Mouse (Mus musculus): ENCODE measurements around the gene Gm35549. TPM values are rescaled to one million over a fixed set of nuclear protein-coding genes. Genes with fewer than 3 reads are reported as not detected.
A peak's percentile ranks its signal among the peaks of the same experiment; 100 is the strongest.

Gene Gm35549
- polyA plus RNA-seq, 2 experiments: 0.45 TPM; not detected in 1

- H3K27me3 ChIP-seq (ENCODE audit: control insufficient read depth, insufficient read depth, low read length): no peaks in the 10 kb centered on the region
- no peak for ATAC-seq (ENCODE audit: low FRiP score, low read depth)
These were observed 28.8 kb upstream of the Gm35549 start for GRCm38 (mm10) chr9:122872595-122872994.

GRCm38 (mm10) chr9:122866192-122866591 lies 22.4 kb upstream of the Gm35549 start:
- H3K27ac ChIP-seq (replicated peaks; ENCODE audit: low read depth, low read length): no peak overlapping the region
- H3K4me1 ChIP-seq (ENCODE audit: control insufficient read depth, insufficient read depth, low read length): peaks cover 8% of the 10 kb centered on the region
- ATAC-seq (ENCODE audit: low FRiP score, low read depth) (0 out of 2 replicates have a peak, but pooled peaks have one; percentile 11), DNase-seq (ENCODE audit: low spot score) (no peak)
- 85% methylated on average over 4 of the region's 4 CpGs for WGBS
- peak overlapping the region; percentile 75 for H3K4me2 ChIP-seq (replicated peaks; ENCODE audit: low read depth, low read length, severe bottlenecking)
- peak overlapping the region; percentile 89; the same call in 1 of the 2 replicates for H3K9ac ChIP-seq (ENCODE audit: low read depth, low read length, severe bottlenecking)
- no peaks in the 10 kb centered on the region for H3K27me3 ChIP-seq (ENCODE audit: control insufficient read depth, insufficient read depth, low read length)
- H3K9me3 ChIP-seq (ENCODE audit: control insufficient read depth, low read length): peaks cover 4% of the 10 kb centered on the region
- peak overlapping the region; percentile 71 for H3K4me3 ChIP-seq (replicated peaks; ENCODE audit: low read length)
- H3K36me3 ChIP-seq (ENCODE audit: control insufficient read depth, insufficient read depth, low read length): peaks cover 13% of the 10 kb centered on the region
- no peak for TF ChIP-seq POLR2A (IDR thresholded peaks at IDR 0.05; ENCODE audit: borderline replicate concordance, extremely low read depth, insufficient read depth, insufficient read length)

More at GRCm38 (mm10) chr9:122872595-122872994, 28.8 kb upstream of the Gm35549 start:
- no peak overlapping the region for H3K9ac ChIP-seq (ENCODE audit: low read depth, low read length, severe bottlenecking)
- H3K9me3 ChIP-seq (ENCODE audit: control insufficient read depth, low read length): no peaks in the 10 kb centered on the region
- no peak for TF ChIP-seq POLR2A (IDR thresholded peaks at IDR 0.05; ENCODE audit: borderline replicate concordance, extremely low read depth, insufficient read depth, insufficient read length)
- DNase-seq (ENCODE audit: low spot score): no peak
- WGBS: 80% methylated on average over 4 of the region's 4 CpGs
- H3K4me3 ChIP-seq (replicated peaks; ENCODE audit: low read length): no peak overlapping the region
- H3K36me3 ChIP-seq (ENCODE audit: control insufficient read depth, insufficient read depth, low read length): no peaks in the 10 kb centered on the region
- H3K27ac ChIP-seq (replicated peaks; ENCODE audit: low read depth, low read length): no peak overlapping the region
- H3K4me1 ChIP-seq (ENCODE audit: control insufficient read depth, insufficient read depth, low read length): no peaks in the 10 kb centered on the region
- H3K4me2 ChIP-seq (replicated peaks; ENCODE audit: low read depth, low read length, severe bottlenecking): no peak overlapping the region

- WGBS: 1% methylated on average over 34 of the region's 34 CpGs
- Histone ChIP-seq H3K4me2 (replicated peaks; ENCODE audit: low read depth, low read length, severe bottlenecking) (peak within 1 kb of the TSS; percentile 75), H3K4me3 (replicated peaks; ENCODE audit: low read length) (peak within 1 kb of the TSS; percentile 71), H3K27me3 (ENCODE audit: control insufficient read depth, insufficient read depth, low read length) (no peaks in the 10 kb centered on the region), H3K4me1 (ENCODE audit: control insufficient read depth, insufficient read depth, low read length) (peaks cover 8% of the 10 kb centered on the region), H3K9ac (ENCODE audit: low read depth, low read length, severe bottlenecking) (peak within 1 kb of the TSS; percentile 89), H3K36me3 (ENCODE audit: control insufficient read depth, insufficient read depth, low read length) (peaks cover 17% of the 10 kb centered on the region), H3K27ac (replicated peaks; ENCODE audit: low read depth, low read length) (peak within 1 kb of the TSS; percentile 68), H3K9me3 (ENCODE audit: control insufficient read depth, low read length) (peaks cover 9% of the 10 kb centered on the region)
- DNase-seq (ENCODE audit: low spot score) (peak; percentile 89), ATAC-seq (ENCODE audit: low FRiP score, low read depth) (peak; percentile 90)
- TF ChIP-seq POLR2A (IDR thresholded peaks at IDR 0.05; ENCODE audit: borderline replicate concordance, extremely low read depth, insufficient read depth, insufficient read length): 0 out of 2 replicates have a peak, but pooled peaks have one; percentile 57
These were observed 21.9 kb upstream of the Gm35549 start, which contains the start of gene Zfp445 for GRCm38 (mm10) chr9:122865697-122866166. TSS of gene Zfp445 (minus strand) at chr9:122866006.

- Histone ChIP-seq H3K4me3 (replicated peaks; ENCODE audit: low read length) (peak overlapping the region; percentile 71), H3K36me3 (ENCODE audit: control insufficient read depth, insufficient read depth, low read length) (peaks cover 26% of the 10 kb centered on the region), H3K9me3 (ENCODE audit: control insufficient read depth, low read length) (peaks cover 15% of the 10 kb centered on the region), H3K4me1 (ENCODE audit: control insufficient read depth, insufficient read depth, low read length) (peaks cover 8% of the 10 kb centered on the region), H3K27ac (replicated peaks; ENCODE audit: low read depth, low read length) (no peak overlapping the region), H3K4me2 (replicated peaks; ENCODE audit: low read depth, low read length, severe bottlenecking) (peak overlapping the region; percentile 75), H3K27me3 (ENCODE audit: control insufficient read depth, insufficient read depth, low read length) (no peaks in the 10 kb centered on the region), H3K9ac (ENCODE audit: low read depth, low read length, severe bottlenecking) (peak overlapping the region; percentile 89)
- TF ChIP-seq POLR2A (IDR thresholded peaks at IDR 0.05; ENCODE audit: borderline replicate concordance, extremely low read depth, insufficient read depth, insufficient read length): no peak
- ATAC-seq (ENCODE audit: low FRiP score, low read depth): no peak
- DNase-seq (ENCODE audit: low spot score): no peak
- 66% methylated on average over 3 of the region's 3 CpGs for WGBS
These were observed 21.0 kb upstream of the Gm35549 start for GRCm38 (mm10) chr9:122864848-122865247.

- 94% methylated on average over 2 of the region's 2 CpGs for WGBS
- H3K4me2 ChIP-seq (replicated peaks; ENCODE audit: low read depth, low read length, severe bottlenecking): no peak overlapping the region
- no peak overlapping the region for H3K27ac ChIP-seq (replicated peaks; ENCODE audit: low read depth, low read length)
- H3K36me3 ChIP-seq (ENCODE audit: control insufficient read depth, insufficient read depth, low read length): peaks cover 37% of the 10 kb centered on the region
- H3K4me1 ChIP-seq (ENCODE audit: control insufficient read depth, insufficient read depth, low read length): peaks cover 8% of the 10 kb centered on the region
- DNase-seq (ENCODE audit: low spot score): no peak
- H3K9me3 ChIP-seq (ENCODE audit: control insufficient read depth, low read length): peaks cover 19% of the 10 kb centered on the region
- H3K4me3 ChIP-seq (replicated peaks; ENCODE audit: low read length): no peak overlapping the region
- no peak for ATAC-seq (ENCODE audit: low FRiP score, low read depth)
- no peak overlapping the region for H3K9ac ChIP-seq (ENCODE audit: low read depth, low read length, severe bottlenecking)
- no peak for TF ChIP-seq POLR2A (IDR thresholded peaks at IDR 0.05; ENCODE audit: borderline replicate concordance, extremely low read depth, insufficient read depth, insufficient read length)
- H3K27me3 ChIP-seq (ENCODE audit: control insufficient read depth, insufficient read depth, low read length): no peaks in the 10 kb centered on the region
These were observed 19.9 kb upstream of the Gm35549 start for GRCm38 (mm10) chr9:122863731-122864130.
